Mouse (Mus musculus): ENCODE measurements around the gene Ndufv2. TPM values are rescaled to one million over a fixed set of nuclear protein-coding genes. Genes with fewer than 3 reads are reported as not detected.

The Ndufv2 gene
- total RNA-seq, 1 experiment from 2014 or later = 97.5 TPM

DNA sequence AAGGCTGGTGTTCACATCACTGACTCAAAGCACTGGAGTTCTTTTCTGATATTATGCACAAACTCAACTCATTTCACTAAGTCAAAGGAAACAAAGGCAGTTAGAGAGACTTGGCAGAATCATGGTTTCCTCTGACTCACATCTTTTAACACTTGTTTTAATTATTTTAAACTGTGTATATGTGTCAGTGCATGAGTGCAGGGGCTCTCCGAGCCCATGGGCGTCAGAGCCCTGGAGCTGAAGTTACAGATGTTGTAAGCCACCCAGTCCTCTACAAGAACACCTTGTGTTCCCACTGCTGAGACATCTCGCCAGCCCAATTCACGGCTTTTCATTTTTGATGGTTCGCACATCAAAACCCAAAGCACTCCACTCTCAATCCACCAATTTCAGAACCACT lies 68.1 kb downstream of the Ndufv2 start:
- no peak for ATAC-seq (replicated peaks; ENCODE audit: insufficient number of reproducible peaks, low FRiP score, low TSS enrichment, poor library complexity, severe bottlenecking)

DNA sequence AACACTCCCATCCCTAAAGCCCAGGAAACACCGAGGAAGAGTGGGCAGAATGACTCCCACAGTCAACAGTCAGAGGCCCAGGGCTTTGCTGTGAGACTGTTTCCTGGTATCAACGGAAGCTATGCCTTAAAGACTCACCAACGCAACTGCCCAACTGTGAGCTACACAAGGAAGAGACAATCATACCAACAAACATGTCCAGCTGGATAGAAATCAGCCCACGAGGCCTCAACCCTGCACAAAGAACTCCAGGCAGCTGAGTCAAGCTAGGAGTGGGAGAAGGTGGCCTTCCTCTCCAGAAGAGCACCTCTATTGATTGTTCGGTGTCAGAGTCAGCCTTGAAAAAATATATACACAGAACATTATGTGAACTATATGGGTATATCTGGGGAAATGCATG lies 69.4 kb downstream of the Ndufv2 start:
- ATAC-seq (replicated peaks; ENCODE audit: insufficient number of reproducible peaks, low FRiP score, low TSS enrichment, poor library complexity, severe bottlenecking) = no peak

Other genes starting within 250 kb of the Ndufv2 start
- 102 to 122 TPM (median 106 TPM) in 3 replicates for gene Ralbp1, start 215.8 kb downstream of the Ndufv2 start, total RNA-seq (2017)
- gene Twsg1, start 150.3 kb downstream of the Ndufv2 start, total RNA-seq (2017) = 4.4 to 6.4 TPM (median 5.1 TPM) in 3 replicates
- 60.7 to 91.8 TPM (median 63.4 TPM) in 3 replicates for gene Ankrd12, start 24.5 kb downstream of the Ndufv2 start, total RNA-seq (2017)
- 15.0 to 43.3 TPM (median 25.2 TPM) in 3 replicates for gene Washc1, start 10.0 kb upstream of the Ndufv2 start, total RNA-seq (2017)
- 4.5 to 12.8 TPM (median 8.1 TPM) in 3 replicates for gene Ddx11, start 22.0 kb upstream of the Ndufv2 start, total RNA-seq (2017)